Mouse (Mus musculus) heart, adult 2 months (tissue): ENCODE measurements around the gene Gpr176. TPM values are rescaled to one million over a fixed set of nuclear protein-coding genes. Genes with fewer than 3 reads are reported as not detected.
A peak's percentile ranks its signal among the peaks of the same experiment; 100 is the strongest.

Experiments used
- DNase-seq, 2 experiments: peaks; one replicate each; pipeline ENCODE4 v3.0.0; 2021
- H3K27ac ChIP-seq: fragments of 200-600 bp; 2 replicates; pipeline ENCODE4 v1.8.1; 2022
- H3K27me3 ChIP-seq: fragments of 200-500 bp; 2 replicates; pipeline ENCODE4 v1.6.1; 2012; ENCODE audit warnings: mild to moderate bottlenecking, low read length, inconsistent platforms, mixed read lengths; ENCODE audit not compliant: control insufficient read depth, insufficient read depth
- H3K36me3 ChIP-seq: fragments of 200-500 bp; 2 replicates; pipeline ENCODE4 v1.6.1; 2012; ENCODE audit warnings: low read length, inconsistent platforms; ENCODE audit not compliant: control insufficient read depth, insufficient read depth
- H3K4me1 ChIP-seq: fragments of 200-500 bp; 2 replicates; pipeline ENCODE4 v1.6.1; 2011; ENCODE audit warnings: low read length; ENCODE audit not compliant: control insufficient read depth, insufficient read depth
- H3K4me3 ChIP-seq: fragments of 200-600 bp; 2 replicates; pipeline ENCODE4 v1.8.1; 2022
- H3K79me2 ChIP-seq: fragments of 200-500 bp; replicated peaks from 2 replicates; pipeline ENCODE4 v1.6.1; 2012; ENCODE audit warnings: mild to moderate bottlenecking, inconsistent platforms, low read length, moderate library complexity, mixed read lengths; ENCODE audit not compliant: control insufficient read depth, insufficient read depth
- H3K9ac ChIP-seq: fragments of 200-500 bp; 2 replicates; pipeline ENCODE4 v1.6.1; 2012; ENCODE audit warnings: low read depth, mild to moderate bottlenecking, control low read depth, inconsistent platforms, low read length, mixed read lengths
- CTCF ChIP-seq: fragments of 200-600 bp; IDR thresholded peaks from 2 replicates; pipeline ENCODE4 v1.8.1; 2022; ENCODE audit warnings: antibody characterized with exemption, mild to moderate bottlenecking, moderate library complexity
- EP300 ChIP-seq: fragments of 200-500 bp; IDR thresholded peaks from 2 replicates; pipeline ENCODE4 v1.6.1; 2011; ENCODE audit warnings: low read depth, low read length, control low read depth; ENCODE audit not compliant: insufficient read depth
- POLR2A ChIP-seq: fragments of 200-500 bp; IDR thresholded peaks from 2 replicates; pipeline ENCODE4 v1.6.1; 2011; ENCODE audit warnings: mild to moderate bottlenecking, low read depth, low read length, control low read depth; ENCODE audit not compliant: insufficient read depth
- WGBS: fragments of 180-500 bp; shearing (Covaris S2); methylation state at CpG from one replicate; pipeline ENCODE4 v1.1.7; 2018; 5-methylcytosine and 5-hydroxymethylcytosine counted together
- intact Hi-C: fragments of 180-260 bp; cut with DNase I; formaldehyde crosslinking; loops from one replicate; pipeline ENCODE4 v1.15.1; 2025
- polyA plus RNA-seq: library from polyadenylated mRNA; depleted of rRNA; stranded (reverse); fragments of >200 nt; gene quantifications from 2 replicates; pipeline ENCODE4 v1.2.3, GENCODE M21; 2012
- total RNA-seq, 2 experiments: library from RNA; stranded (reverse); gene quantifications; 2 replicates each; pipeline ENCODE4 v1.2.3; 2021

The Gpr176 gene
- total and polyA plus RNA-seq, 3 experiments = 0.07 to 0.12 (median 0.10) TPM

DNA sequence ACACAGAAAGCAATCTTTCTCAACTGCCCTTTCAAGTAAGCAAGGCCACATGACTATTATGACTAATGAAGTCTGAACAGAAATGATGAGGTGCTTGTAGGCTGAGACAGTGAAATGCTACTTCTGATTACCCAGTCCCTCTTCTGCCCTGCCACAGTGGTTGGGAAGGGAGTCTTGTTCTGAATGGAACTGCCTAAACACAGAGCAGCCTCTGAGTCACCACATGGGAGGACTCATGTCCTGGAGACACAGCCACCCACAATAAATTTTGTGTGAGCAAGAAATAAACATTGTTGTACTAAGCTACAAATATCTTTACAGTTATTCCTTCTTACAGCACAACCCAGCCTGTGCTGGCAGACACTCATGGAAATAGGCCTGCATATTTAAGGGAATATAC lies 2.7 kb upstream of the Gpr176 start:
- H3K79me2 ChIP-seq = no peaks in the 10 kb centered on the region
- no peaks in the 10 kb centered on the region for H3K4me1 ChIP-seq
- no peak for DNase-seq
- intact Hi-C loops = no loop called here
- no peak overlapping the region for H3K4me3 ChIP-seq
- H3K27ac ChIP-seq = no peak overlapping the region
- peaks cover 15% of the 10 kb centered on the region for H3K27me3 ChIP-seq
- no peaks in the 10 kb centered on the region for H3K36me3 ChIP-seq
- TF ChIP-seq EP300 = no peak
- TF ChIP-seq CTCF = no peak
- no peak for TF ChIP-seq POLR2A
- H3K9ac ChIP-seq = no peak overlapping the region

DNA sequence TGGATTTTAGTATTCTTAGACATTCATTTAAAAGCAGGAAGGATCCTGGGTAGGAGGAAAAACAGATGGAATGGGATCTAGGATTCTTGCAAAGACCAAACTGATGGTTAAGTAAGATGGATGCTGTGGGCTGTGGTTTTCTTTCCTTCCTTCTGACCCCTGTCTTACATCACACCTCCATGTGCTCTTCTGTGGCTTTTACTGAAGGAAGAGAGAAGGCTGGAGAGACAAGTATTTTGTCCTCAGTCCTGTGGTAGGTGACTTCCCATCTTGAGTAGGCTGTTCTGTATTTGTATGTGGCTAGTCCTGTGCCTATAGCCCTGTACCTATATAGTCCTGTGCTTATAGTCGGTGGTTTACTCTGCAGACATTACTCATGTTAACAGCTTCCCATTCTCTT lies 2.3 kb upstream of the Gpr176 start:
- Histone ChIP-seq H3K79me2 (no peaks in the 10 kb centered on the region), H3K9ac (no peak overlapping the region), H3K27ac (no peak overlapping the region), H3K36me3 (no peaks in the 10 kb centered on the region), H3K27me3 (peaks cover 17% of the 10 kb centered on the region), H3K4me1 (no peaks in the 10 kb centered on the region), H3K4me3 (no peak overlapping the region)
- WGBS = 72% methylated on average over 1 of the region's 1 CpGs
- no peak for DNase-seq
- TF ChIP-seq CTCF = no peak
- TF ChIP-seq POLR2A = no peak
- no peak for TF ChIP-seq EP300
- intact Hi-C loops = no loop called here

DNA sequence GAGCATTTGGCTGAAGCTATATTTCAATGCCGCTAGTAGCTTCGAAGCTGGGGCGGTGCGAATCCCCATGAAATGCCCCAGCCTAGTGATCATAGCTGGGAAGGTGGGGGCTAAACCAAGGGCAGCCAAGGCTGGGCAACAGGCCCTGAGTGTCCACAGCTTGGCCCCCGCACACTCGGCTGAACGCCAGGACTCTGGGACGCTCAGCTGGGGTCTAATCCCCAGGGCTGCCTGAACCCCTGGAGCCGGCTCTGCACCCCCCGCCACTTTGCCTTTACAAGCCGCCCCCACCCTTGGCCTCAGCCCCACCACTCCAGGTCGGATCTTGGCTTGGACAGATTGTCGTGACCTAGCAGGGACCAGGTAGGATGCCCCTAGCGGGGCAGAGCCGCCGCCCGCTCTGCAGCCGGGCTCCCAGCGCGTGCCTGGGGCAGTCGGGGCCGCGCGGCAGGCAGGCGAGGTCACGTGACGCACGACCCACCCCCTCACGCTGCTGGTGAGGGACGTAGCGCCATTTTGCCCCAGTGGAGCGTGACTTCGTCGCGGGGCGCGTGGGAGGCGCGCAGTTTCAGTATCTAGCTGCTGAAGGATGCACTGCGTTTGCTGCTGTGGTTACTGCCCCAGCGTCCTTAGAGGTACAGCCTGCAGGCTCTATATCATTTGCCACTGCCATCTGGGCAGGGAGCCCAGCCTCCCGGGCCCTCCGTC lies 507 bp upstream of the Gpr176 start:
- Histone ChIP-seq H3K79me2 (no peaks in the 10 kb centered on the region), H3K27me3 (peaks cover 17% of the 10 kb centered on the region), H3K36me3 (no peaks in the 10 kb centered on the region), H3K9ac (peak overlapping the region; percentile 49; the same call in 1 of the 2 replicates), H3K4me3 (peak overlapping the region; percentile 50), H3K27ac (no peak overlapping the region), H3K4me1 (no peaks in the 10 kb centered on the region)
- intact Hi-C loops = no loop called here
- TF ChIP-seq CTCF = peak; percentile 11; the same call in 1 of the 2 replicates
- TF ChIP-seq POLR2A = no peak
- 2% methylated on average over 43 of the region's 43 CpGs for WGBS
- peak; percentile 61 to 71 for DNase-seq

DNA sequence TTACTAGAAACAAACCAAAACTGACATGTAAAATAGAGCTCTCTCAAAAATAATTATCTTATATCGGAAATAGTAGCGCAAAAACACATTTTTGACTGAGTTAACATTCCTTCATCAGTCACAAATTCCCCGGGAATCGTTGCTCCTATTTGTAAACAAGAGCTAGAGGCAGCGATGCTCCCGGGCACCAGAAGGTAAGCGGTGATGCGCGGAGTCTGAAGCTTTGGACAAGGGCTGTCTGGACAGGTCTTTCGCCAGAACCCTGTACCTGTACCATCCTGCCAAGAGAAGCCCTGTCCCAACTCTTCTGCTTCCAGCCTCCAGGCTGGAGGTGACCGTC lies 688 bp downstream of the Gpr176 start:
- TF ChIP-seq POLR2A = no peak
- no peak for TF ChIP-seq EP300
- TF ChIP-seq CTCF = no peak
- intact Hi-C loops = no loop called here
- Histone ChIP-seq H3K36me3 (no peaks in the 10 kb centered on the region), H3K79me2 (no peaks in the 10 kb centered on the region), H3K9ac (no peak overlapping the region), H3K27ac (no peak overlapping the region), H3K27me3 (peaks cover 17% of the 10 kb centered on the region), H3K4me1 (no peaks in the 10 kb centered on the region), H3K4me3 (peak overlapping the region; percentile 50; the same call in 1 of the 2 replicates)
- no peak for DNase-seq
- WGBS = 14% methylated on average over 11 of the region's 11 CpGs

DNA sequence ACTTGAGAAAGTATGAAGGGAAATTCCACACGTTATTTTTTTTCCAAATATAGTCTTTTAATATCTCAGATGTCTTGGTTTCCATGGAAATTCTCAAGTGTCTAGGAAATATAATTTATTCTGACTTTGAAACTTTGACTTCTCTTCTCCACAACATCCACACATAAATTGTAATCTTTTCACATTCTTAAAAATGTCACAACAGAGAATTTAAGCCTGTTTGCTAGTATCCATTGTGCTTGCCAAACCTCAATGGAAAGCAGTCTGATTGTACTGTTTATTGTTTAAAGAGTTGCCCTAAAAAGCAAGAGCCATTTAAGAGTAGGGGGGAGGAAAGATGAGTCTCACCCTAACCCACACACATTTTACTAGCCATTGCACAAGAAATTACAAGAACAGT lies 1.4 kb downstream of the Gpr176 start:
- Histone ChIP-seq H3K36me3 (no peaks in the 10 kb centered on the region), H3K9ac (no peak overlapping the region), H3K4me1 (no peaks in the 10 kb centered on the region), H3K27ac (no peak overlapping the region), H3K27me3 (peaks cover 17% of the 10 kb centered on the region), H3K79me2 (no peaks in the 10 kb centered on the region), H3K4me3 (no peak overlapping the region)
- no peak for TF ChIP-seq EP300
- no peak for TF ChIP-seq POLR2A
- no peak for TF ChIP-seq CTCF
- no peak for DNase-seq
- 52% methylated on average over 1 of the region's 1 CpGs for WGBS
- intact Hi-C loops = no loop called here

DNA sequence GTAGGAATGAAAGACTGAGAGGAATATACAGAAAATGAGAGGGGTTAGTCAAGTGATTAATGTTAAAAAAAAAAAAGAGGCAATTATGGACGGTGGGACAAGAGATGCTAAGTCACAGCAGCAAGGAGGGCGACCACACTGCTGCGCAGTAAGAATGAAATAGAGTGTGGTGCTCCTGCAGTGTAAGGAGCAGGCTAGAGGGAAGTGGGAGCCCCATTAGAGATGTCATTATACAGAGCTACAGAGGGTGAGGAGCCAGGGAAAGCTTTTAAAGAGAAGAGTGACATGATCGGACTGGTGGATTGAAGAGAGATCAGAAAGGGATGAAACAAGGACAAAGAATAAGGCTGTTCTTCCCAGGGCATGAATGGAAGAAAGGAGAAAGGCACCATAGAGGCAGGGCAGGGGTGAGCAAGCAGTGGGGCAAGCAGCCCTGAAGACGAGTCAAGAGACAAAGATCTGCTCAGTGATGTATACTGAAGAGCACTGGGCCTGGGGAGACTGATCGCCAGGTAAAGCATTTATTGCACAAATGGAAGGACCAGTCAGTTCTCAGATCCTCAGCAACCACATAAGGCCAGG lies 18.0 kb downstream of the Gpr176 start:
- H3K9ac ChIP-seq = no peak overlapping the region
- no peaks in the 10 kb centered on the region for H3K79me2 ChIP-seq
- no peaks in the 10 kb centered on the region for H3K4me1 ChIP-seq
- H3K27ac ChIP-seq = no peak overlapping the region
- H3K4me3 ChIP-seq = no peak overlapping the region
- 85% methylated on average over 6 of the region's 6 CpGs for WGBS
- no peaks in the 10 kb centered on the region for H3K36me3 ChIP-seq
- intact Hi-C loops = no loop called here
- no peaks in the 10 kb centered on the region for H3K27me3 ChIP-seq
- DNase-seq = no peak
- no peak for TF ChIP-seq CTCF
- TF ChIP-seq EP300 = no peak
- TF ChIP-seq POLR2A = no peak
